Mouse (Mus musculus): ENCODE results near the gene Scarb1. TPM values are rescaled to one million over a fixed set of nuclear protein-coding genes. Genes with fewer than 3 reads are reported as not detected.
A peak's percentile ranks its signal among the peaks of the same experiment; 100 is the strongest.
"Not testable (repeated sequence)": the region's sequence is repeated elsewhere in the genome, so short reads cannot be mapped to it uniquely, and the experiment has no call there.

Gene Scarb1
- 43.1 and 45.0 TPM in 2 replicates for polyA plus RNA-seq (2012; rRNA removed)

DNA sequence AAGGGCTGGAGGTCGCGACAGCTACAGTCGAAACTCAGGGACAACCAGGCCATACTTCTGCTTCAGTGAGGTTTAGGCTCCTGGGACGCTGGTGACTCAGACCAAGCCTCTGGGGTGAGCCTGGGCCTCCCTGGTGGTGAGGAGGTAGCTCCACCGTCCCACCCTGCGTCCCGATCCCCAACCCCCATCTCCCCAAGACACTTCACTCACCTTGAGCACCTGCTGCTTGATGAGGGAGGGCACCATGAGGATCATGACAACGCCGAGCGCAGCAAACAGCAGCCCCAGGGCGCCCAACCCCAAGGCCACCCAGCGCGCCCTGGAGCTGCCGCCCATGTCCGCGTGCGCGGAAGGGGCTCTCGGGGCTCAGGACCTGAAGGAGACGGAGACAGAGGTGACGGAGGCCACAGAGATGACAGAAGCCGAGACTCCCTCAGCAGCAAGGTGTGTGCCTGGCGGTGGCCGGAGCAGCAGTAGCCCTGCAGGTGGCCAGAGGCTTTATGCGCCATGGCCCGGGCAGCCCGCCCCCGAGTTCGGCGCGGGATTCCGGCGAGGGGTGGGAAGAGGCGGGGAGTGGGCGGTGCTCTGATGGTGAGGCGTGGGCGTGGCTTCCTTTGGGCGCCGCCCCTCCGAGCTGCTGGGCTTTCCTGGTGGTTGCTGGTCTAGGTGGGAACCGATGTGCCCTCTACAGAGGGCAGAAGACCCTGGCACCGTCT, at the start of gene Scarb1:
TSS of gene Scarb1 (minus strand) at position 548 of the 716 bp plus-strand sequence.
- DNase-seq (ENCODE audit: low read depth) = peak; percentile 84
- TF ChIP-seq POLR2A (IDR thresholded peaks at IDR 0.05; ENCODE audit: borderline replicate concordance, extremely low read depth, insufficient read depth, insufficient read length, poor library complexity, severe bottlenecking) (peak; percentile 46; the same call in 1 of the 2 replicates), CTCF (IDR thresholded peaks at IDR 0.05; ENCODE audit: borderline replicate concordance, extremely low read depth, insufficient read depth, insufficient read length) (no peak)

DNA sequence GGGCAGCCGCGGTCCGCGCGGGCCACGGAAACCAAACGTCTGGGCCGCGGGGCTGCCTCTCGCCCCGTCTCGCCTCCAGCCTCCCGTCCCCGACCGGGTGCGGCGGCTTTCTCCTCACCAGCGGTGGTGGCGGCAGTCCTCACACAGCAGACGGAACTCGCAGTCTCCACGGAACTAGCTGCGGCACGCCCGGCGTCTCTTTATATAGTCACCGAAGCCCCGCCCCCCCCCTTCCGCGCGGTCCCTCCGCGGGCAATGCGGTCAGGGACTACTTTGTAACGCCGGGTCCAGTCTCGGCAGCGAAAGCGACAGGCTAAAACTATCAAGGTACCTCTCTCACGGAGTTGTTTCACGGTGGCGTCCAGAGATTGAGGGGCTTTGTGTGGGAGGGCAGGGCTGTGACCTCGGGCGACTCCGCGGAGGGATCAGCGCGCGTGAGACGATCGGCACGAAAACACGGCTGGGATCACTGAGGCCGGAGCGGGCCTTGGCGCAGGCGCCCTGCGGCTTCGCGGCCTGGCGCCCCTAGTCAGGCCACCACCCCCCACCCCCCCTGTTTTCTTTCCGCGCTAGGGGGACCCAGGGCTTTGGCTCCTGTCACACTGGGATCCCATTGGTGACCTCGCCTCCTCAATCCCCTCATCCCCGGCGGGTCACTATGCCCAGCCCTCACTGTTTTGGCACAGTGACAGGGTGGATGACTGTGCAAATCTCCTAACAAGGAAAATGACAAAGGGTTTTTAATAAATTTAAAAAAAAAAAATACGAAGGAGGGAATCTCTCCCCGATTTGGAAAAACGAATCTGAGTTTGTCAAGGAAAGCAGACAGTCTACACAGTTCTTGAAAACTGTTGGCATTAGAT, 48.9 kb upstream of the Scarb1 start, which contains the start of gene Ubc:
TSS of gene Ubc (minus strand) at position 624 of the 863 bp plus-strand sequence.
- TF ChIP-seq CTCF (IDR thresholded peaks at IDR 0.05; ENCODE audit: borderline replicate concordance, extremely low read depth, insufficient read depth, insufficient read length) (no peak), POLR2A (IDR thresholded peaks at IDR 0.05; ENCODE audit: borderline replicate concordance, extremely low read depth, insufficient read depth, insufficient read length, poor library complexity, severe bottlenecking) (peak; percentile 98)

DNA sequence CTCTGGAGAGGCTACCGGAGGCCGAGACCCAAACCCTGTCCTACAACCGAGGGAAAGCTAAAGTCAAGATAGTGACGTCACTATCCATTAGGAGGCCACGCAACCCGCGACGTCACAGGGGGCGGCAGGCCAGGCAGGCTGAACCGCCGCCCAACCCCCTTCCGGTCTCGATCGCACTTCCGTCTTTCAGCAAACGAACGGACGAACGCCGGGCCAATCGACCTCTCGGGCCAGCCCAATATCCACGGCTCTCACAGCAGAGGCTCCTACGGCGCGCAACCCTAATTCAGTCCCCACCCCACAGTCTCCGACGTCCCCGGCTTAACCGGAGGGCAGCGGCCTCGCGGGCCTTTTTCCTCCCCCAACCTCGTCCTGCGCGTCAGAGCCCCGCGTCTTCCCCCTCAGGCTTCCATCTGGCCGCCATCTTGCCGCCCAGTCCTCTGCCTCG, 48.3 kb upstream of the Scarb1 start, which contains the start of gene Gm10382:
TSS of gene Gm10382 (plus strand) at position 192 of the 448 bp plus-strand sequence.
- TF ChIP-seq POLR2A (IDR thresholded peaks at IDR 0.05; ENCODE audit: borderline replicate concordance, extremely low read depth, insufficient read depth, insufficient read length, poor library complexity, severe bottlenecking) (no peak), CTCF (IDR thresholded peaks at IDR 0.05; ENCODE audit: borderline replicate concordance, extremely low read depth, insufficient read depth, insufficient read length) (no peak)
- DNase-seq (ENCODE audit: low read depth) = peak; percentile 80

More for the DNA sequence above, 48.9 kb upstream of the Scarb1 start, which contains the start of gene Ubc:
- DNase-seq (ENCODE audit: low read depth) = peak; percentile 96

DNA sequence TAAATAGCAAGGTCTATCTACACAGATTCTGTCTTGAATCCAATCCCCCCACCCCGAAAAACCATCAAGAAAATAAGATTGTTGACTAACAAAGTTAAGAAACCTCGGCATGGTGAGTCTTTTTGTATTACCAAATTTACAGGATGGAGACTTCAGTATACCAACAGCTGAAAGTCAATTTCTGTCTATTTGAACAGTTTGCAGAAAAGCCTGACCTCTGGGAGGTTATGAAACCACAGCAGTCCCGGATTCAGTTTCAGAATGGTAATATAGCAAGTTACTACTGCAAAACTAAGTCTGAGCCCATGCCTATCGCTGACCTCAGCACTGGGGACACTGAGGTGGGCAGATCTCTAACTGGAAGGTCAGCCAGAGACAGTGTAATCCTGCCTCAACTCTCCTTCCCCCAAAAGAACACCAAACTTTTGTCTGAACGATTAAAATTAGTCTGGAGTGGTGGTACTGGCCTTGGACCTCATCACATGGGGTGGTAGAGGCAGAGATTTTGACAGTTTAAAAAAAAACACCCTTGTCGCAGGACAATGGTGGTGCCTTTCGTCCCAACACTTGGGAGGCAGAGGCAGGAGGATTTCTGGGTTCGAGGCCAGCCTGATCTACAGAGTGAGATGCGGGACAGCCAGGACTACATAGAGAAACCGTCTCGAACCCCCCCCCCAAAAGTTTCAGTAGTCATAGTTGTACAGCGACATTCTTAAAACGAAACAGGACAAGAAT, 47.6 kb upstream of the Scarb1 start:
- no peak for DNase-seq (ENCODE audit: low read depth)

DNA sequence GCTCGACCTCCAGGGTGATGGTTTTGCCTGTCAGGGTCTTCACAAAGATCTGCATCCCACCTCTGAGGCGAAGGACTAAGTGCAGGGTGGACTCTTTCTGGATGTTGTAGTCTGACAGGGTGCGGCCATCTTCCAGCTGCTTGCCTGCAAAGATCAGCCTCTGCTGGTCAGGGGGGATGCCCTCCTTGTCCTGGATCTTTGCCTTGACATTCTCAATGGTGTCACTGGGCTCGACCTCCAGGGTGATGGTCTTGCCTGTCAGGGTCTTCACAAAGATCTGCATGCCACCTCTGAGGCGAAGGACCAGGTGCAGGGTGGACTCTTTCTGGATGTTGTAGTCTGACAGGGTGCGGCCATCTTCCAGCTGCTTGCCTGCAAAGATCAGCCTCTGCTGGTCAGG, 46.4 kb upstream of the Scarb1 start:
- DNase-seq (ENCODE audit: low read depth) = not testable (repeated sequence)

More for the DNA sequence above, 47.6 kb upstream of the Scarb1 start:
- no peak for TF ChIP-seq CTCF (IDR thresholded peaks at IDR 0.05; ENCODE audit: borderline replicate concordance, extremely low read depth, insufficient read depth, insufficient read length)
- TF ChIP-seq POLR2A (IDR thresholded peaks at IDR 0.05; ENCODE audit: borderline replicate concordance, extremely low read depth, insufficient read depth, insufficient read length, poor library complexity, severe bottlenecking) = no peak

DNA sequence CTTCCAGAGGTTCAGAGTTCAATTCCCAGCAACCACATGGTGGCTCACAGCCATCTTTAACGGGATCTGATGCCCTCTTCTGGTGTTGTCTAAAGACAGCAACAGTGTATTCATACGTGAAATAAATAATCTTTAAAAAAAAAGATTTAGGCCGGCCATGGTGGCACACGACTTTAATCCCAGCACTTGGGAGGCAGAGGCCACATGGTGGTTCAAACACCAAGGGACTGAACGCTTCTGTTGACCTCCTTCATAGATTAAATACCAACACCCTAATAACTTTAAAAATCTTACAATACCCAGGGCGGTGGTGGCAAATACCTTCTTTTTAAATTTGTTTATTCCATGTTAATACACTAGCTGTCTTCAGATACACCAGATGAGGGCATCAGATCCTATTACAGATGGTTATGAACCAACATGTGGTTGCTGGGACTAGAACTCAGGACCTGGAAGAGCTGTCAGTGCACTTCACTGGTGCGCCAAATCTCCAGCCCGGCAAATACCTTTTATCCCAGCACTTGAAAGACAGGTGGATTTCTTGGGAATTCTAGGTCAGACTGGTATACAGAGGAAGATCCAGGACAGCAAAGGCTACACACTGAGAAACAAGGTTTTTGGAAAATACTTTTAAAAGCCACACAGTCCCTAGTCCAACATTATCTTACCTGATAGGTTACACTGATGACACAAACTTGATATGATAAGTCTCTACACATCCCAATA, 44.5 kb upstream of the Scarb1 start:
- DNase-seq (ENCODE audit: low read depth) = no peak
- no peak for TF ChIP-seq POLR2A (IDR thresholded peaks at IDR 0.05; ENCODE audit: borderline replicate concordance, extremely low read depth, insufficient read depth, insufficient read length, poor library complexity, severe bottlenecking)
- TF ChIP-seq CTCF (IDR thresholded peaks at IDR 0.05; ENCODE audit: borderline replicate concordance, extremely low read depth, insufficient read depth, insufficient read length) = no peak

DNA sequence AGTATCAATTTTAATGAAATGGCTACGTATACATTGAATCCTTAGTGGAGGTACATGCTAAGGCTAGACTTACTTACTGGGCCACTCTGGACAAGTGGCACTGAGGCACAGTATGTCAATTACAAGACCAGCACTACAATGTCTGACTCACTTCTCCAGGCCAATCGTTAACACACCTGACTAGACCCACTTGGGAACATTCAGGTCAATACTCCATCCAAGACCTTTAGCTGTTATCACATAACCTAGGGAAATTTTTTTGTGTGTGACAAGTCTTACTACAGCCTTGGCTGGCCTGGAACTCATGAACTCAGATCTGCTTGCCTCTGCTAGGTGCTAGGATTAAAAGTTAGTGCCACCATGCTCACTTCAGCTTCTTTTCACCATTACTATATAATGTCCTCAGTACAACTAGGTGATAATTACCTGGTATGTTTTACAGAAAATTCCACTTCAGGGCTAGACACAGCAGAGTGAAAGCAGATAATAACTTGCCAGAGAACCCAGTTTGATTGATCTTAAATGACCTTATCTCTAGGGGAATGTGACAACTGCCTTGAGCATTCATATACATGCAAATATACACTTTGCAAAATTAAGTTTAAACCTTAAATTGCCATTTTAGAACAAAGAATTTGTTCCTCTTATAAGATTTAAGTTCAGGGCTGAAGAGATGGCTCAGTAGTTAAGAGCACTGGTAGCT, 43.8 kb upstream of the Scarb1 start:
- TF ChIP-seq POLR2A (IDR thresholded peaks at IDR 0.05; ENCODE audit: borderline replicate concordance, extremely low read depth, insufficient read depth, insufficient read length, poor library complexity, severe bottlenecking) (no peak), CTCF (IDR thresholded peaks at IDR 0.05; ENCODE audit: borderline replicate concordance, extremely low read depth, insufficient read depth, insufficient read length) (no peak)
- DNase-seq (ENCODE audit: low read depth) = no peak

DNA sequence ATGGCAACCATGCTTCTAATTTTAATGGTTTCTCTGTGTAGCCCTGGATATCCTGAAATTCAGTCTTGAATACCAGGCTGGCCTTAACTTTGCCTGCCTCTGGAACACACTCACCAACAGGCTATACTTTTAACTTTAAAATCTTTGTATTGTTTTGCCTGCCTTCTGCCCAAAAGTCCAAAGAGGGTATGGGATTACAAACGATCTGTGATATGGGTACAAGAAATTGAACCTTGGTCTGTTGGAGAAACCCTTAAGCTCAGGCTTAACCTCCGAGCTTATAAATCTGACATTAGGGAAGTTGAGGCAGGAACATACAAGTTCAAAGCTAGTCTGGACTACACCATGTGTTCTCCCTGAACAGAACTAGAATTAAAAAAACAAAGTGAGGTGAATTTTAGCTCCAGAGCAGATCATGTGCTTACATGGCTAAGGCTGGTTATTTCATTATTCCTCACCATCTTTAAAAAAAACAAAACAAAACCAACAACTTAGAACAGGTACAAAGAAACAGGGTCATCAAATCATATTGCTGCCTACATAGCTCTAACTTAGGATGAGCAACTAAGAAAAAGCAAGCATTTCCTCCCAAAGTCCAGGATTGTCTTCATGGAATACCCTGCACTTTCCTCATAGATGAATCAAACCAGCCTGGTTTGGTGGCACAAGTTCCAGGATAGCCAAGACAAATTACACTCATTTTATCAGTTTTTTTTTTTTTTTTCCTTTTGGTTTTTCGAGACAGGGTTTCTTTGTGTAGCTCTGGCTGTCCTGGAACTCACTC, 42.9 kb upstream of the Scarb1 start:
- no peak for TF ChIP-seq POLR2A (IDR thresholded peaks at IDR 0.05; ENCODE audit: borderline replicate concordance, extremely low read depth, insufficient read depth, insufficient read length, poor library complexity, severe bottlenecking)
- no peak for TF ChIP-seq CTCF (IDR thresholded peaks at IDR 0.05; ENCODE audit: borderline replicate concordance, extremely low read depth, insufficient read depth, insufficient read length)
- no peak for DNase-seq (ENCODE audit: low read depth)

DNA sequence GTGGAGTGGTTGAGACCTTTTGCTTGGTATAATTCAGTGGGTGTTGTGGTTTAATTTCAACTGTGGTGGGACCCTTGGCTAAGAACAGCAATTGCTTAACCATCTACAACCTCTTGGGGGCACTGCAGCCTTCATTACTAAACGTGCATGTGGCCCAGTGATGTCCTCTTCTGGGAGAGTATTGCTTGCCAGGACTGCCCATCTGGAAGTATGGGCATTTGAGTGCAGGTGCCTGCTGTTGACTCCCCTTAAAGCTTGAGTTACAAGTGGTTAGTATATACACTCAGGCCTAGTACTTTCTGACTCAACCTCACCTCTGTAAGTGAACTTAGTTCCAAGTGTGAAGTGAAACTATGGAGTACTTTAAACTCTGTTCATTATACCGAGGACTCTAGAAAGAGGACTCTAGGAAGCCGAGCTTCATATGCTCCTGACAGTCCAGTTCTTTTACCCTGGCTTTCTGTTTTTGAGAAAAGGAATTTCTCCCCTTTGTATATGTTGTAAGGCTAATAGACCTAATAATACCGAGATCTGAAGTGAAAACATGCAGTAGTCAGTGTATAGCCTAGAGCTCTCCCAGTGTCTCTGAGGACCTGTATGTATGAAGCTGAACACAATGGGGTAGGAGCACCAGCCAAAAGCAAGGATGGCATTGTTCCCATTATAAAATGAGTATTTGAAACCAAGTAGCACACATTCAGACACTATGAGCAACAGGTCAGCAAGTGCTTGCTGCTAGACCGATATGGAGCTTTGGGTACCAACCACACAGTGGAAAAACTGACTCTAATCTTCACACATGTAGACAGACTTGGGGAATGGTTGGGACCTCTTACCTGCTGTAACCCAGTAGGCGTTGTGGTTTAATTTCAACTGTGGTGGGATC, 42.0 kb upstream of the Scarb1 start:
- no peak for TF ChIP-seq POLR2A (IDR thresholded peaks at IDR 0.05; ENCODE audit: borderline replicate concordance, extremely low read depth, insufficient read depth, insufficient read length, poor library complexity, severe bottlenecking)
- TF ChIP-seq CTCF (IDR thresholded peaks at IDR 0.05; ENCODE audit: borderline replicate concordance, extremely low read depth, insufficient read depth, insufficient read length) = peak; percentile 70
- DNase-seq (ENCODE audit: low read depth) = peak; percentile 81
